Mouse (Mus musculus): Measurements from ENCODE around the gene Shld2. TPM values are rescaled to one million over a fixed set of nuclear protein-coding genes. Genes with fewer than 3 reads are reported as not detected.

Shld2 gene
- polyA plus RNA-seq (2016; fragmentation: Nextera tagmentation; extraction: Ambion mirVana) = 8.2 and 9.7 TPM in 2 replicates

GRCm38 (mm10) chr14:34310234-34310965 lies at the start of gene Shld2, which contains the start of gene Glud1:
Shld2 (minus strand) TSS chr14:34310493.
Glud1 (plus strand) TSS chr14:34310727.
- Histone ChIP-seq H3K4me2 (peak within 1 kb of the TSS; percentile 100), H3K27ac (peak within 1 kb of the TSS; percentile 91), H3K4me1 (peaks cover 35% of the 10 kb centered on the region), H3K27me3 (replicated peaks) (no peaks in the 10 kb centered on the region), H3K36me3 (peaks cover 2% of the 10 kb centered on the region; the same call in 1 of the 2 replicates), H3K9ac (peak within 1 kb of the TSS; percentile 91), H3K4me3 (peak within 1 kb of the TSS; percentile 91), H3K9me3 (replicated peaks) (no peaks in the 10 kb centered on the region)
- under 1% methylated on average over 91 of the region's 100 CpGs for WGBS (ENCODE audit: insufficient replicate concordance)
- ATAC-seq = peak; percentile 94

- no peak overlapping the region for H3K27ac ChIP-seq
- H3K36me3 ChIP-seq = no peaks in the 10 kb centered on the region
- WGBS (ENCODE audit: insufficient replicate concordance) = 37% methylated on average over 5 of the region's 5 CpGs
Measured at GRCm38 (mm10) chr14:34359676-34360244, 49.5 kb upstream of the Shld2 start.

DNA sequence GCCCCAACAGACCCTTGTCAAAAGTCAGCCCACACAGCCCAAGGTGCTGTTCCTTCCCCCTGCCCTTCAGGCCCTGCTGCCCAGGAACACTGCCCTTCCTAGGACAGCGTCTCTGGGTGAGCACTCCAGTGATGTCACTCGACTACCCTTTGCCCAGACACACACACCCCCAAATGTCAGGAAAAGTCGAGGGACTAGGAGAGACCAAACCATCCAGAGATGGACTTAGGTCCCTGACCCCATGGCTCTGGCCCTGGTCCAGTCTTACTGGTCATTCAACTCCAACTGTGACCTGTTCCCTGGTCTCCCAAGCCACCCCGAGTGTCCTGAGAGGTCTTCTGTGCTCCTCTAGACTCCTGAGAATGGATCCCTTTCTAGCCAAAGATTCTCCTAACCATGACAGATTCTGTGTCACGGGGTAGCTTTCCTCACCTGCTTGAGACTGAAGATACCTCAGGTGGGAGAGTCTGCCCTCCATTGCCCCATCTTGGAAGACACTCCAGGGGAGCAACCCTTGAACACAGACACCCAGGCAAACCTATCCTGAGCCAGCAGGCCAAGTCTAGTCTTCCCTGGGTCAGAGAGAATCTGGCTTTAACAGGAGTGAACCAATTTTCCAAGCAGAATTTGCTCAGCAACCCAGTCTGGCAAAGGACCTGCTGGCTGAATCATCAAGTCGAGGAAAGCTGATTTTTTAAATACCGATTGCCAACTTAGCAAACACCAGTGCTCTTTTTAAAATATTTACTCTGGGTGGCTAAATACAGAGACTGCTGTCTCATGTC lies 47.6 kb upstream of the Shld2 start:
- H3K27ac ChIP-seq = no peak overlapping the region
- 0 out of 2 replicates have a peak, but pooled peaks have one; percentile 17 for ATAC-seq
- H3K9ac ChIP-seq = no peak overlapping the region
- peaks cover 22% of the 10 kb centered on the region for H3K4me1 ChIP-seq
- H3K4me2 ChIP-seq = no peak overlapping the region
- H3K9me3 ChIP-seq (replicated peaks) = no peaks in the 10 kb centered on the region
- H3K4me3 ChIP-seq = no peak overlapping the region
- WGBS (ENCODE audit: insufficient replicate concordance) = 62% methylated on average over 7 of the region's 7 CpGs
- H3K36me3 ChIP-seq = no peaks in the 10 kb centered on the region
- H3K27me3 ChIP-seq (replicated peaks) = peaks cover 10% of the 10 kb centered on the region; the same call in 1 of the 2 replicates

More at GRCm38 (mm10) chr14:34359676-34360244, 49.5 kb upstream of the Shld2 start:
- H3K9ac ChIP-seq = no peak overlapping the region
- H3K4me3 ChIP-seq = no peak overlapping the region
- H3K4me1 ChIP-seq = peaks cover 29% of the 10 kb centered on the region
- H3K27me3 ChIP-seq (replicated peaks) = peaks cover 10% of the 10 kb centered on the region; the same call in 1 of the 2 replicates
- no peak overlapping the region for H3K4me2 ChIP-seq
- ATAC-seq = no peak
- no peaks in the 10 kb centered on the region for H3K9me3 ChIP-seq (replicated peaks)

DNA sequence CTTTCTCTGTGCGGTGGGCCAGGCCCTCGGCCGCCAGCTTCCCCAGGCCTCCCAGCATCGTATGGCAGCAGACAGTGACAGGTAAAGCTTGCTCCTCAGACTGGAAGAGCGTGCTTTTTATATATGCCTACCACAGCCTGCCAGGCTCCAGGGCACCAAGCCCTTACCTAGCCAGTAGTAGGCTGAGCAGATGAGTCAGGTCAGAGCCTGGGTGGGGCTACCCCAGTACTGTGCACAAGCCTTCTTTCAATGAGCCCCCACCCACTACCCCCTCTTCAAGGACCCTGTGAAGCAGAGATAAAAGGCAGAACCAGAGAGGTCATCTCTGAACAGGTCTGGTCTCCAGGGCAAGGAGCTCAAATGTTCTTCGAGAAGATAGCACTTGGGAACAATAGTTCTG lies 45.0 kb upstream of the Shld2 start, which contains the start of gene Fam25c:
TSS of gene Fam25c (minus strand) at position 133 of the 400 bp plus-strand sequence.
- Histone ChIP-seq H3K9me3 (replicated peaks) (no peaks in the 10 kb centered on the region), H3K9ac (no peak within 1 kb of the TSS), H3K36me3 (no peaks in the 10 kb centered on the region), H3K4me3 (no peak within 1 kb of the TSS), H3K4me1 (peaks cover 17% of the 10 kb centered on the region), H3K27ac (no peak within 1 kb of the TSS), H3K27me3 (replicated peaks) (no peaks in the 10 kb centered on the region; the same call in 1 of the 2 replicates), H3K4me2 (no peak within 1 kb of the TSS)
- ATAC-seq = 0 out of 2 replicates have a peak, but pooled peaks have one; percentile 43
- 47% methylated on average over 6 of the region's 6 CpGs for WGBS (ENCODE audit: insufficient replicate concordance)

DNA sequence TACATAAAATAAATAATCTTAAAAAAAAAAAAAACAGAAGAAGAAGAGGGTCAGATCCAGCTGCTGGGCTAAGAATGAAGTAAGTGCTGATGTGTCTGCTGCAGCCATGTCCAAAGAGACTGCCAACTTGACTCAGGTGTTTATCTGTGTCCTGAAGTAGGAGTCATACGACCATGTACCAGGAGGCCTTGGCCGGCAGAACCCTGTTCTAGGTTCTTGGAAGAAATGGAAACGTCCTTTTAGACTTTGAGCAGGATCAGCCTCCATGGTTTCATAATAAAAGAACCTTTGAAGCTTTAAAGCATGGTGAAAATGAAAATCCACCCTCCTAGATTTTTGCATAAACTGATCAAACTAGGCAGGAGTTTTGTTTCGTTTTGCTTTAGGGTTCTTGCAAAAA lies 44.2 kb upstream of the Shld2 start:
- Histone ChIP-seq H3K4me1 (peaks cover 17% of the 10 kb centered on the region), H3K27ac (no peak overlapping the region), H3K9ac (no peak overlapping the region), H3K27me3 (replicated peaks) (no peaks in the 10 kb centered on the region; the same call in 1 of the 2 replicates), H3K9me3 (replicated peaks) (no peaks in the 10 kb centered on the region), H3K4me3 (no peak overlapping the region), H3K36me3 (no peaks in the 10 kb centered on the region), H3K4me2 (no peak overlapping the region)
- WGBS (ENCODE audit: insufficient replicate concordance) = 61% methylated on average over 4 of the region's 4 CpGs
- ATAC-seq = no peak

DNA sequence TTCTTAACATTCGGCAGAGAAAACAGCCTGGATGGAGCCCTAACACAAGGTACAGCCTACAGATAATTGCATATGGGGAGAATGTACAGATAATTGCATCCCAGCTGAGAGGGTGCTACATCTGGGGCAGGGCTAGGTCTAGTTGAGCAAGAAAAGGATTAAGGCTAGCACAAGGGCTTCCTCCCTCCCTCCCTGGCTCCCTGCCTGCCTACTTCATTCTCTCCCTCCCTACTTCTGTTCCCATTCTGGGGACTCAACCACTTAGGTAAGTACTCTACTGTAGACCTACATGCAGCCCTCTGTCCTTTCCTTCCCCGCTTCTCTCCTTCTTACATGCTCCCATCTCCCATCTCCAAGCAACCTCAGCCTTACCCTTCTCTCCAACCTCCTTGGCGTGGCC lies 43.0 kb upstream of the Shld2 start:
- no peaks in the 10 kb centered on the region for H3K36me3 ChIP-seq
- ATAC-seq = no peak
- no peak overlapping the region for H3K4me2 ChIP-seq
- H3K4me3 ChIP-seq = no peak overlapping the region
- WGBS (ENCODE audit: insufficient replicate concordance) = 69% methylated on average over 3 of the region's 3 CpGs
- H3K4me1 ChIP-seq = peaks cover 17% of the 10 kb centered on the region
- H3K27ac ChIP-seq = no peak overlapping the region
- no peak overlapping the region for H3K9ac ChIP-seq
- H3K9me3 ChIP-seq (replicated peaks) = no peaks in the 10 kb centered on the region
- H3K27me3 ChIP-seq (replicated peaks) = no peaks in the 10 kb centered on the region

DNA sequence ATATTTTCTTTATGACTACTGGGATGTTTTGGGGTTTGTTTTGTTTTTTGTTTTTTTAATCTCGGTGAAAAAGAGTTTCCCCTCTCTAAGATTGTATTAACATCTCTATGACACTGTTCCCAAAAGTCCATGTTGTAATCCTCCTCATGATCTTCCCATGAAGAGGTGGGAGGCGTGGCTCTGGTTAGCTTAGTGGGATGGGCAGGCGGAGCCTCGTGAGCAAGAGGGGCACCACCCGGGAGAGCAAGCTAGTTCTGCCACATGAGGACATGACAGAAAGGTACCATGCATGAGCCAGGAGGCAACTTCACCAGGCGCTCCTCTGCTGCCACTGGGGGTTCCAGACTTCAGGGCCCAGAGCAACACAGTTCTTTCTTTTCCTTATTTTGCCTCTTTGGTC lies 42.2 kb upstream of the Shld2 start:
- ATAC-seq = no peak
- WGBS (ENCODE audit: insufficient replicate concordance) = 51% methylated on average over 6 of the region's 6 CpGs
- H3K27ac ChIP-seq = no peak overlapping the region
- H3K9me3 ChIP-seq (replicated peaks) = no peaks in the 10 kb centered on the region
- H3K36me3 ChIP-seq = no peaks in the 10 kb centered on the region
- no peak overlapping the region for H3K4me2 ChIP-seq
- H3K4me1 ChIP-seq = peaks cover 17% of the 10 kb centered on the region
- H3K9ac ChIP-seq = no peak overlapping the region
- H3K4me3 ChIP-seq = no peak overlapping the region
- no peaks in the 10 kb centered on the region for H3K27me3 ChIP-seq (replicated peaks)

- Histone ChIP-seq H3K27ac (no peak overlapping the region), H3K9ac (no peak overlapping the region), H3K27me3 (replicated peaks) (no peaks in the 10 kb centered on the region), H3K4me1 (peaks cover 17% of the 10 kb centered on the region), H3K4me2 (no peak overlapping the region), H3K4me3 (no peak overlapping the region), H3K9me3 (replicated peaks) (no peaks in the 10 kb centered on the region), H3K36me3 (no peaks in the 10 kb centered on the region)
- ATAC-seq = no peak
- 54% methylated on average over 3 of the region's 3 CpGs for WGBS (ENCODE audit: insufficient replicate concordance)
Measured at GRCm38 (mm10) chr14:34351660-34352059, 41.4 kb upstream of the Shld2 start.

- WGBS (ENCODE audit: insufficient replicate concordance) = 65% methylated on average over 8 of the region's 8 CpGs
- H3K27me3 ChIP-seq (replicated peaks) = no peaks in the 10 kb centered on the region
- peak; percentile 40 for ATAC-seq
- H3K9ac ChIP-seq = no peak overlapping the region
- no peak overlapping the region for H3K4me2 ChIP-seq
- H3K4me1 ChIP-seq = 0 out of 2 replicates have a peak, but pooled peaks cover 3% of the 10 kb centered on the region
- H3K4me3 ChIP-seq = no peak overlapping the region
- H3K36me3 ChIP-seq = peaks cover 5% of the 10 kb centered on the region
- no peak overlapping the region for H3K27ac ChIP-seq
- H3K9me3 ChIP-seq (replicated peaks) = no peaks in the 10 kb centered on the region
Measured at GRCm38 (mm10) chr14:34349007-34349406, 38.7 kb upstream of the Shld2 start.

- Histone ChIP-seq H3K9me3 (replicated peaks) (no peaks in the 10 kb centered on the region), H3K4me1 (0 out of 2 replicates have a peak, but pooled peaks cover 3% of the 10 kb centered on the region), H3K4me2 (no peak overlapping the region), H3K36me3 (peaks cover 8% of the 10 kb centered on the region), H3K9ac (no peak overlapping the region), H3K27me3 (replicated peaks) (no peaks in the 10 kb centered on the region), H3K4me3 (no peak overlapping the region), H3K27ac (no peak overlapping the region)
- ATAC-seq = no peak
- WGBS (ENCODE audit: insufficient replicate concordance) = 57% methylated on average over 7 of the region's 7 CpGs
Measured at GRCm38 (mm10) chr14:34348301-34348700, 38.0 kb upstream of the Shld2 start.

- peaks cover 21% of the 10 kb centered on the region for H3K36me3 ChIP-seq
- H3K27ac ChIP-seq = no peak overlapping the region
- H3K27me3 ChIP-seq (replicated peaks) = no peaks in the 10 kb centered on the region
- no peak for ATAC-seq
- H3K4me3 ChIP-seq = no peak overlapping the region
- WGBS (ENCODE audit: insufficient replicate concordance) = 74% methylated on average over 5 of the region's 5 CpGs
- no peaks in the 10 kb centered on the region for H3K9me3 ChIP-seq (replicated peaks)
- no peaks in the 10 kb centered on the region for H3K4me1 ChIP-seq
- no peak overlapping the region for H3K9ac ChIP-seq
- no peak overlapping the region for H3K4me2 ChIP-seq
Measured at GRCm38 (mm10) chr14:34347084-34347483, 36.8 kb upstream of the Shld2 start.
